Mouse (Mus musculus): ENCODE data around the gene Amfr. TPM values are rescaled to one million over a fixed set of nuclear protein-coding genes. Genes with fewer than 3 reads are reported as not detected.

Gene Amfr
- polyA plus RNA-seq, 1 experiment from 2014 or later = 78.1 TPM

DNA sequence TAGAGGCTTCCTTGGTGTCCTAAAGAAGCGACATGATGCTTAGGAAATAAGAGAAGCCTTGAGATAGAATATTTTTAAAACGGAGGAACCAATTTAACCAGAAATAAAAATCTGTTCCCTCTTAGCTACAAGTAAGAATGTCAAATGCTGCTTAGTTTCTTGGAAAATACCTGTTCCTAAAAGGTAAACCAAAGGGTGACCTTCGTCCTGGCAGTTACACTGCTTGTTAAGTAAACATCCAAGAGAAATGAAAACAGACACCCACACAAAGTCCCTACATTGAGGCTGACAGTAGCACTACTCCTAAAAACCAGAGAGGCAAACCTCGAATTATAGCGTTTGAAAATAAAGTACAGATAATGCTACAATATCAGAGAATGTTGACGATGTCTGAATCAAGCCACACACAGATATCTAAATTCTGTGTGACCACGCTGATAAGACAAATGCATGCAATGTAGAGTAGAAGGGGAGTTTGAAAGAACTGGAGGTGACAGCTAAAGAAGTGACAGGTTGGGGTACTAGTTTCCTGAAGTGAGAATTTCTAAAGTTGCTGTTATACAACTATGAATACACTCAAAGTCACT lies 477 bp upstream of the Amfr start:
- no peak for ATAC-seq
- H3K9me3 ChIP-seq (replicated peaks) = no peaks in the 10 kb centered on the region
- H3K4me1 ChIP-seq = peaks cover 53% of the 10 kb centered on the region
- H3K27me3 ChIP-seq (replicated peaks) = no peaks in the 10 kb centered on the region
- peak overlapping the region; percentile 98 for H3K27ac ChIP-seq
- peaks cover 17% of the 10 kb centered on the region for H3K36me3 ChIP-seq
- H3K4me3 ChIP-seq = peak overlapping the region; percentile 97
- 13% methylated on average over 7 of the region's 7 CpGs for WGBS (ENCODE audit: insufficient replicate concordance)
- peak overlapping the region; percentile 100 for H3K4me2 ChIP-seq
- H3K9ac ChIP-seq = peak overlapping the region; percentile 99

DNA sequence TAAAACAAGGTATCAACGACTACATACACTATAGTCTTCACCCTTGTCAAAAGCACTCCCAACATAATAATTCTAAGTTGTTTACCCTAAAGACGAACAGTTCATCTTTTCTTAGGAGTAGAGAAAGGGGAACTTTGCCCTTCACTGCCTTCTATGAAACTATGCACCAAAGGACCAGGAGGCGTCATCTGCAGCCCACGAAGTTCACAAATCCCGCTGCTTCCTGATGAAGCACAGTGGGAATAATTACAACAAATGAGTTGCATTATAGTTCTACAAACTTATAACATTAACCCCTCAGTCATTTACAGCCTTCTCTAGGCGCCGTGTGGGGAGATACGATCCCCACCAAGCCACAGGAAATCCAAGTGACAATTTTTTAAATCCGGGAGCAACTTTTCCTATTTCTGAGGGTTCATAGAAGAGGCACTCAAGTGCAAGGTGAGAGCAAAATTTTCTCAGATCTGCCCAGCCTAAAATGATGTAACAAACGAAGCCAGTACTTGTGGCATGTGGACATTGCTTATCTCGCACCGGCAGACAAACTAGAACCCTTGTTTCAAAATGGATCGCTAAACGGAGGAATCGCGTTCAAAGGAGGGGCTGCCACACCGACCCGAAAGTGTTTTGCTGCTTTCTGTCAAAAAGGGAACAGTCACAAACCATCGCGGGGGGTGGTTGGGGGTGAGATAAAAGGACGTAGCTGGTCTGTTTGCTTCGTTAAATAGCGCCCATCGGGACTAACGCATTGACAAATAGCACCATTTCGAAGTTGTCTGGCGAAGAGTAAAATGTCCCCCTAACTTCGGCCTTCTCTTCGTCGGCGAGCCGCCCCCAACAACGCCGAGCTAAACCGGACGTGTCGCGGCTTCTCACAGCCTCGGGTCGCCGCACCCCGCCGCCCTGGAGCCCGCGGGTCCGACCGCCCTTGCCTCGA lies 1.3 kb downstream of the Amfr start:
- Histone ChIP-seq H3K9me3 (replicated peaks) (no peaks in the 10 kb centered on the region), H3K4me1 (peaks cover 57% of the 10 kb centered on the region), H3K4me3 (peak overlapping the region; percentile 97), H3K27me3 (replicated peaks) (no peaks in the 10 kb centered on the region), H3K9ac (peak overlapping the region; percentile 99), H3K36me3 (peaks cover 19% of the 10 kb centered on the region), H3K4me2 (peak overlapping the region; percentile 100), H3K27ac (peak overlapping the region; percentile 98)
- peak; percentile 50; the same call in 1 of the 2 replicates for ATAC-seq
- 2% methylated on average over 48 of the region's 48 CpGs for WGBS (ENCODE audit: insufficient replicate concordance)

DNA sequence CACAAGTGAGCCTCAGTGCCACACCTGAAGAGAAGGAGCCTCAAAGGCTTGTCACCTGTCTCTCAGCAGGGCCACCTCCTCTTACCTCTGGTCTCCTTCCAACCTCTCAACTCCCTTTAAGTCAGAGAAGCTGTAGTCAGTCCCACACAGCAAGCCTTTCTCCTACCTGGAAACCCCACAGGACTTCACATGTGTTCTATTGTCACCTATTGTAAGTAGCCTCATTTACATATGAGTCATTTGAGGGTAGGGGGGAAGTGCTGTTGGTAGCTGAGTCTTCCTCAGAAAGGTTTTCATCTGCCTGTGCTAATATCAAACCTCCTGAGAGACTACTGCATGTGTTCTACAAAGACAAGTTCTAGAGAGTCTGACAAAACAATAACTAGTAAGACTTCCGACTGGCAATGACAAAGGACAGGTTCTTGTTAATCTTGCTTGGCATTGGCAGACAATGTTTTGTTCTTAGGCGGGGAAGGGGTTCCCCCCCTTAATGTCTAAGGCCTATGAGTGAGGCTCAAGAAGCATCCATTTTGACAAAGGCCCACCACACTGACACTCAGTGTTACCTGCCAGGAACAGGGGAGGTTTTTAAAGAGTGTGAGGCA lies 2.4 kb downstream of the Amfr start:
- H3K4me3 ChIP-seq = peak overlapping the region; percentile 97
- peak overlapping the region; percentile 64 for H3K27ac ChIP-seq

DNA sequence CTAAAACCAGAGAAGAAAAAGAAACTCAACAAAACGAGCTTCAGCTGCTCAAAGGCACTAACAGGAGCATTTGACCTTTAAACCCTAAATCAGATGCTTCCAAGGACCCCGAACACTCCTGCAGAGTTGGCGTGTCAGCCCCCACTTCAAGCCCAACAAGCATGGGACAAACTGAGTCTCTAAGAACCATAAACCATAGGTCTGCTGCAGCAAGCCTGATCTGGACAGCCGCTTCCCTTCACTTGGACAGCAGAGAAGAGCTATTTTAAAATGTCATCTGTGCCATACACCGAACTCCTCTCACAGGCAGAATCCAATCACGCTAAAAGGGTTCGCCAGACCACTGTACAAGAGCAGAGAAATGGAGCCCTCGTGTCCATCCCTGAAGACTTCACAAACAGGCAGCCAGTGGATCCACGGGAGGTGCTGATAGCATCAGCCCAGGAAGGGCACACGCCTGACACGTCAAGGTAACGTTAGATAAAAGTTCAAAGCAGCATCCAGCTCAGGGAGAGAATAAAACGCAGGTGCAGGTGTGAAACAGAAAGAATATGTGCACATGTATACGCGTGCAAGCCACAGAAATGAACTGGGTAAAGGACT lies 3.3 kb downstream of the Amfr start:
- Histone ChIP-seq H3K27ac (peak overlapping the region; percentile 57; the same call in 1 of the 2 replicates), H3K36me3 (peaks cover 27% of the 10 kb centered on the region), H3K9me3 (replicated peaks) (no peaks in the 10 kb centered on the region), H3K4me1 (peaks cover 49% of the 10 kb centered on the region), H3K27me3 (replicated peaks) (no peaks in the 10 kb centered on the region), H3K4me2 (peak overlapping the region; percentile 100), H3K4me3 (peak overlapping the region; percentile 97), H3K9ac (peak overlapping the region; percentile 99)
- 47% methylated on average over 15 of the region's 15 CpGs for WGBS (ENCODE audit: insufficient replicate concordance)
- ATAC-seq = no peak

More for the DNA sequence above, 2.4 kb downstream of the Amfr start:
- Histone ChIP-seq H3K9me3 (replicated peaks) (no peaks in the 10 kb centered on the region), H3K36me3 (peaks cover 22% of the 10 kb centered on the region), H3K4me2 (peak overlapping the region; percentile 100), H3K27me3 (replicated peaks) (no peaks in the 10 kb centered on the region), H3K4me1 (peaks cover 57% of the 10 kb centered on the region), H3K9ac (peak overlapping the region; percentile 99)
- no peak for ATAC-seq
- 56% methylated on average over 2 of the region's 2 CpGs for WGBS (ENCODE audit: insufficient replicate concordance)

DNA sequence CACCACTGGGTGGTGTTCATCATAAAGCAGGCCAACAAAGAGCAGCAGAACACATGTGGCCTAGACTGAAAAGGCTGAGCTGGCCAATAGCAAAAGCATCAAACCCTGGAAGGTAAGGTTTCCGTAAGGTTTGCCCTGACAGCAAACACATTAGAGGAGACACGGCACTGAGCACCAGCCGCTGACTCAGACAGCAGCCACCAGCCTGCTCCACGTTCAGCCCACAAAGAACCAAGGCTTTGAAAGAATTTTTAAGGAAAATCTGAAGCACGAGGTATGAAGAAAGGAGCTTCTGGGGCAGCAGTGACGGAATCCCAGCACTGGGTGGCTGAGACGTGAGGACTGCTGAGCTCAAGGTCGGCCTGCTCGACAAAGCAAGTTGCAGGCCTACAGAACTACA lies 8.5 kb downstream of the Amfr start:
- H3K4me2 ChIP-seq = no peak overlapping the region
- H3K9ac ChIP-seq = no peak overlapping the region
- no peaks in the 10 kb centered on the region for H3K27me3 ChIP-seq (replicated peaks)
- H3K4me3 ChIP-seq = no peak overlapping the region
- no peak overlapping the region for H3K27ac ChIP-seq
- H3K36me3 ChIP-seq = peaks cover 77% of the 10 kb centered on the region
- H3K4me1 ChIP-seq = peaks cover 15% of the 10 kb centered on the region
- WGBS (ENCODE audit: insufficient replicate concordance) = 89% methylated on average over 9 of the region's 9 CpGs
- no peak for ATAC-seq
- no peaks in the 10 kb centered on the region for H3K9me3 ChIP-seq (replicated peaks)

DNA sequence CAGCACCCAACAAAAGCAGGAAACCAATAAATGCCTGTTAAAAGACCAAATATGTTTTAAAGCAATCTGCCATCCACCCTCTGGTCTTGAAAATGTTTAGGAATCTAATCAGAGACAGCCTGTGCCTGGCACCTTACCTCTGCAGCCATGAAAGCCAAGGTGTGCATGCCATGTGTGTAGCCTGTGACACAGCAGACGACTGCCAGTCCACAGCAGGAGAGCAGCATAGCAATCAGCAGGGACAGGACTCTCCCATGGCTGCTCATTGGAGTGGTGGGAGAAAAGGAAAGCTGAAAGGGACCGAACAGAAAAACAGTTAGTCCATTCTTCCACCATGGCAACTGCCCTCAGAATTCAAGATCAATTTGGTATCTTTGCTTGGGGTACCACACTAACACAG lies 13.7 kb downstream of the Amfr start:
- H3K27me3 ChIP-seq (replicated peaks) = no peaks in the 10 kb centered on the region
- H3K4me1 ChIP-seq = no peaks in the 10 kb centered on the region
- 88% methylated on average over 2 of the region's 2 CpGs for WGBS (ENCODE audit: insufficient replicate concordance)

DNA sequence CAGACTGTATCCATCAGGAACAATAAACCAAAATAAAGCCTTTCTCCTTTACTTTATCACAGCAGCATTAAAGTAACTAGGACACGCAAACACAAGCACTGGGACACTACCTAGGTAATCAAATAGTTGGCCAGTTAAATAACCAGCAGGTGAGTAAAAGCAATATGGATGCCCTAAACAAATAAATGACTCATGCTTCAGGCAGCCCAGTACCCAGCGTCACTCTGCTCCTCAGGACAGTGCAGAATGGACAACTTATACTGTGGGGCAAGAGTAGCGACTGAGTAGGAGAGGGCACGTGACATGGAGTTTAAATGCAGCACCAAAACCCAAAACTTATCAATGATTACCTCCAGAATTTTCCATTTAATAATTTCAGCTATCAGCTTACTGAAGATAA lies 22.9 kb downstream of the Amfr start:
- Histone ChIP-seq H3K27me3 (replicated peaks) (no peaks in the 10 kb centered on the region), H3K4me1 (no peaks in the 10 kb centered on the region), H3K9ac (no peak overlapping the region), H3K27ac (no peak overlapping the region), H3K4me2 (no peak overlapping the region), H3K4me3 (no peak overlapping the region), H3K9me3 (replicated peaks) (peaks cover 9% of the 10 kb centered on the region), H3K36me3 (peaks cover 80% of the 10 kb centered on the region)
- ATAC-seq = no peak
- WGBS (ENCODE audit: insufficient replicate concordance) = 88% methylated on average over 4 of the region's 4 CpGs

More for the DNA sequence above, 13.7 kb downstream of the Amfr start:
- no peak for ATAC-seq
- Histone ChIP-seq H3K9ac (no peak overlapping the region), H3K9me3 (replicated peaks) (no peaks in the 10 kb centered on the region), H3K4me2 (no peak overlapping the region), H3K4me3 (no peak overlapping the region), H3K27ac (no peak overlapping the region), H3K36me3 (peaks cover 82% of the 10 kb centered on the region)

DNA sequence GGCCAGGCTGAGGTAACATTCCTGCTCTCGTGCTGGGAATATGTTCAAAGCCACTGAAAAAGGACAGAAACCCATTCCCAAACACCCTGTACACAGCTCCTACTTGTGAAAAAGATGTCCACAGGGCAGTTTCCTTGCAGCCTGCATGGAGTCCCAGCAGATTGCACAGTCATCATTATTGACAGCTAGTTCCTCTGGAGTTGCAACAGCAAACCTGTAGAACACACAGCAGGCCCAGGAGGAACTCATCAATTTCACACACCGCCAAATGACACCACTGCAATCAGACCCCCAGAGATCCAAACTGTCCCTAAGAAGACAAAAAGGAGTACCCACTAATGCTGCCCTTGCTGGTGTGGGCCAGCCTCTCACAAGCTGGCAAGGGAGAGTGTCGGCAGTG lies 27.9 kb downstream of the Amfr start:
- no peak for ATAC-seq
- Histone ChIP-seq H3K9ac (no peak overlapping the region), H3K27ac (no peak overlapping the region), H3K4me2 (no peak overlapping the region), H3K9me3 (replicated peaks) (no peaks in the 10 kb centered on the region), H3K4me1 (no peaks in the 10 kb centered on the region), H3K36me3 (peaks cover 94% of the 10 kb centered on the region), H3K27me3 (replicated peaks) (no peaks in the 10 kb centered on the region), H3K4me3 (no peak overlapping the region)
- 85% methylated on average over 3 of the region's 3 CpGs for WGBS (ENCODE audit: insufficient replicate concordance)

DNA sequence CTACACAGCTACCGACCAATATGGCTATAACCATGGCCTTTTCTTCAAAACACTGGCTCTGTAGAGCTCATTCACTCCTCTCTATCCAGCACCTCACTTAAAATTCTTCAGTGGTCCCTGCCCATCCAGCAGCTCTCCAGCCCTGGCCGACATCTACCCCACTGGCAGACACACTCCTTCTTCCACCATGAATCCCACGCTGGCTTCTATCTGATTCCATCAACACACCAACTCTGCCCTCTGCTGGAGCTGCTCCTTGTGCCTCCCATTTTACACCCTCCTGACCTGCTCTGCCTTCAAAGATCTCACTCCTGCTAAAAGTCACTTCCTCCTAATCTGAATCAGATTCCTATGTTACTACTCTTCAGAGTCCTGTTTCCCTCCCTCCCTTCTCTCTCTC lies 28.8 kb downstream of the Amfr start:
- 78% methylated on average over 3 of the region's 3 CpGs for WGBS (ENCODE audit: insufficient replicate concordance)
- no peak overlapping the region for H3K4me3 ChIP-seq
- peaks cover 95% of the 10 kb centered on the region for H3K36me3 ChIP-seq
- H3K9me3 ChIP-seq (replicated peaks) = no peaks in the 10 kb centered on the region
- ATAC-seq = no peak
- no peaks in the 10 kb centered on the region for H3K27me3 ChIP-seq (replicated peaks)
- no peak overlapping the region for H3K9ac ChIP-seq
- H3K4me2 ChIP-seq = no peak overlapping the region
- H3K4me1 ChIP-seq = no peaks in the 10 kb centered on the region
- H3K27ac ChIP-seq = no peak overlapping the region

DNA sequence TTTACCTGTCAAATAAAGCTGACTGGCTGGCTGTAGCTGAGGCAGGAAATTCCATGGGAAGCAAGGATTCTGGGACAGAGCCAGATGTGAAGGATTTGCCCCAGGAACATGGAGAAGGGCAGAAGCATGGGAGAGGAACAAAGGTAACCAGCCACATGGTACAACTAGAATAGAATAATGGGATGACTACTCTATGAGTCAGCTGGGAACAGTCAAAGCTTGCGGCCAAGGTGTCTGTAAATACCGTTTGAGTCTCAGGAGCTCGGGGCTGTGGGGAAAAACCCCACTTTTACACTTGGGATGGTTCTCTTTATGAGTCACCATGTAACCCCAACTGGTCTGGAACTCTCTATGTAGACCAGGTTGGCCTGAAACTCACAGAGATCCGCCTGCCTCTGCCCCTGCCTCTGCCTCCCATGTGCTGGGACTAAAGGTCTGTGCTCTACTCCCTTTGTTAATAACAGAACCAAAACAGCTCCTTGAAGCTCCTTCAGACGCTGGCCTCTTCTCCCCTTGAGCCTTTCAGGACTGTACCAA lies 30.9 kb downstream of the Amfr start:
- Histone ChIP-seq H3K4me3 (no peak overlapping the region), H3K36me3 (peaks cover 98% of the 10 kb centered on the region), H3K27me3 (replicated peaks) (no peaks in the 10 kb centered on the region), H3K9me3 (replicated peaks) (no peaks in the 10 kb centered on the region), H3K4me2 (no peak overlapping the region), H3K9ac (no peak overlapping the region), H3K27ac (no peak overlapping the region), H3K4me1 (no peaks in the 10 kb centered on the region)
- WGBS (ENCODE audit: insufficient replicate concordance) = 89% methylated on average over 5 of the region's 5 CpGs
- ATAC-seq = no peak

DNA sequence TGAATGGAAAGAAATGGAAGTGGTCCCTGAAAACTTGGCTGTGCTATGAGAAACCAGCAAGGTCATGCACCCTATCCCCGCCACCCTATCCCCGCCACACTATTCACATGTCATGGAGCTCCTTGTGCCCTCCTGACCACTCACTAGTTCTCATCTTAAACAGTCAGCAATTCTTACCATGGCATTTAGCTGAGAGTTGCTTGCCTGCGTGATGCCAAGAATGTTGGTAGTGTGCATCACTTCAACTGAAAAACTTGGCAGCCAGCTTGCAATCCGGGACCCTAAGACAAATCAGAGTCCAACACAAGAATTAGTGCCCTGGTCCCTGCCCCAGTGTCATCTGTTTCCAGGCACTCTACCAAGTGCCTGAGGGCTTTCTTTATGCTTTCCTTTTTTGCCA lies 32.5 kb downstream of the Amfr start:
- Histone ChIP-seq H3K4me1 (no peaks in the 10 kb centered on the region), H3K36me3 (peaks cover 100% of the 10 kb centered on the region), H3K9ac (no peak overlapping the region), H3K9me3 (replicated peaks) (no peaks in the 10 kb centered on the region), H3K27ac (no peak overlapping the region), H3K27me3 (replicated peaks) (no peaks in the 10 kb centered on the region), H3K4me2 (no peak overlapping the region), H3K4me3 (no peak overlapping the region)
- ATAC-seq = no peak
- 79% methylated on average over 4 of the region's 4 CpGs for WGBS (ENCODE audit: insufficient replicate concordance)

All from liver, embryonic 12.5 days (tissue).